Mouse (Mus musculus) cortical plate, adult 2 months (tissue): ENCODE results near the gene Dohh.

Experiments
- CTCF ChIP-seq: fragments of 200-500 bp; IDR thresholded peaks from 2 replicates; pipeline ENCODE4 v1.5.1; 2011; ENCODE audit warnings: mild to moderate bottlenecking, control low read depth, low read length; ENCODE audit not compliant: insufficient read depth; ENCODE audit errors: extremely low read depth
- POLR2A ChIP-seq: fragments of 200-500 bp; IDR thresholded peaks from 2 replicates; pipeline ENCODE4 v1.6.1; 2011; ENCODE audit warnings: mild to moderate bottlenecking, low read length, control low read depth; ENCODE audit not compliant: insufficient read depth; ENCODE audit errors: extremely low read depth

- TF ChIP-seq POLR2A (0 out of 2 replicates have a peak, but pooled peaks have one; percentile 20), CTCF (no peak)
Observed at GRCm38 (mm10) chr10:81365073-81365472, 19.2 kb upstream of the Dohh start.
